Mouse (Mus musculus) testis, adult 2 months (tissue): ENCODE measurements around the gene Fbxl5.

Experiments
- CTCF ChIP-seq: fragments of 200-500 bp; IDR thresholded peaks from 2 replicates; pipeline ENCODE4 v1.5.1; 2012; ENCODE audit warnings: low read depth, mild to moderate bottlenecking, inconsistent platforms, low read length, moderate library complexity; ENCODE audit not compliant: control insufficient read depth, insufficient read depth, insufficient replicate concordance
- POLR2A ChIP-seq: fragments of 200-500 bp; IDR thresholded peaks from 2 replicates; pipeline ENCODE4 v1.6.1; 2012; ENCODE audit warnings: low read depth, mild to moderate bottlenecking, inconsistent platforms, low read length, moderate library complexity; ENCODE audit not compliant: control insufficient read depth

DNA sequence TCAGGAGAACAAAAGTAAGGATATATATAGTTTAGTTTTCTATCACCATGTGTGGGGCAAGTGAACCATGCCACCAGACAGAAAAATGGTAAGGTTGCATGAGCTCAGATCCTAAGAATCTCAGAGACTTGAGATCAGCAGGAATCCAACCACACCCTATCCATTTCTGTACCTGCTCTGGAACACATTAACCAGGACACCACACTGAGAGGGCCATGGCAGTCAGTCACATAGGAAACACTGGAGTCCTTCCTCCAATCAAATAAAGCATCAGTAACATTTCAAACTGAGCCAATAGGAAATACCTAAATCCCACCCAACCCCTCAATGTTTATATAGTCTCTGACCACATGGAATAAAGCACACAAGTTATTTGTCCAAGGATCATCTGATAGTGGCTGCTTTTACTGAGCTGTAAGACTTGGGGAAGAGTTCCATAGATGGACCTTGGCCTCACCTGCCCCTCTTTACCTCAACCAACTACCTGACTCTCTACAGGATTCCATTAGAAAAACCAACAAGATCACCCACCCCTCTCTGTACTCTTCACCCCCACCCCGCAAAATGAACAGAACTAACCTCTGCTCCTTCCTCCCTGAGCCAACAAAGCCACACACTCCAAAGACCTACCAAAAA lies 10.9 kb downstream of the Fbxl5 start:
- TF ChIP-seq POLR2A (no peak), CTCF (no peak)
